Mouse (Mus musculus) bone marrow macrophage, adult 2 months (primary cell): ENCODE measurements at regions not wholly inside any gene's neighbourhood (a gene's known extent, or its start where the extent isn't known, plus 50 kb on each side); places are given as distances from the start of the nearest gene placed in this dataset.

Experiments
- CTCF ChIP-seq: IDR thresholded peaks from 2 replicates; pipeline ENCODE4 v1.5.1; 2012; ENCODE audit warnings: low read depth, mild to moderate bottlenecking, low read length, moderate library complexity
- POLR2A ChIP-seq: IDR thresholded peaks from 2 replicates; pipeline ENCODE4 v1.6.1; 2012; ENCODE audit warnings: mild to moderate bottlenecking, low read depth, low read length, borderline replicate concordance

DNA sequence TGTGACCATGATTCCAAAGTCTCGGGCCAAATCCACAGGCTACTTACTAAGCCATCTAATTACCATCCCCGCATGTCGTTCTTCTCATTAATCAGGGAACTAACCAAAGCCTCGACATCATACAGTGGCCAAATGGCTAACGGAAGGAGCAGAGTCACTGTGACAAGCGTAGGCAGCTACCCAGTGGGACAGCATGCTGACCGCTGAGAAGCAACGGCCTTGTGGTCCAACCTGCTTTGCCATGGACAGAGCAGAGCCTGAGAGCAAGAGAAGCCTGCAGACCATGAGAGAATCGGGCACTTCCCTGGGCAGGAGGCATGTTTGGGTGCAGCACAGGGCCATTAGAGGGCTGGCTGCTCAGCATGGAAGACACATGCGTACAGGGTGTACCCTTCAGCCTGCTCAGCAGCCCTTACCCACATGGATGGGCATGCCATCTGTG lies 268.5 kb upstream of the Atp2b1 start:
- TF ChIP-seq CTCF (no peak), POLR2A (no peak)
